Mouse (Mus musculus): ENCODE measurements around the gene Rnps1. TPM values are rescaled to one million over a fixed set of nuclear protein-coding genes. Genes with fewer than 3 reads are reported as not detected.
"Not testable (repeated sequence)": the region's sequence is repeated elsewhere in the genome, so short reads cannot be mapped to it uniquely, and the experiment has no call there.

Gene Rnps1
- polyA plus RNA-seq, 1 experiment: 73.6 TPM

GRCm38 (mm10) chr17:24423114-24423513 lies 8.7 kb downstream of the Rnps1 start:
- no peak overlapping the region for H3K4me3 ChIP-seq (replicated peaks; ENCODE audit: control insufficient read depth, low read depth, low read length)
- no peak overlapping the region for H3K27ac ChIP-seq (ENCODE audit: control insufficient read depth, insufficient read depth, low read depth, low read length, poor library complexity)
- TF ChIP-seq POLR2A (IDR thresholded peaks at IDR 0.05; ENCODE audit: borderline replicate concordance, control insufficient read depth, low read depth, low read length) (no peak), CTCF (IDR thresholded peaks at IDR 0.05; ENCODE audit: control insufficient read depth, insufficient read depth, low read length) (no peak)
- no peaks in the 10 kb centered on the region; the same call in 1 of the 2 replicates for H3K4me1 ChIP-seq (ENCODE audit: control insufficient read depth, insufficient read depth, low read length)
- WGBS: 92% methylated on average over 4 of the region's 4 CpGs

- no peak overlapping the region for H3K27ac ChIP-seq (ENCODE audit: control insufficient read depth, insufficient read depth, low read depth, low read length, poor library complexity)
- H3K4me1 ChIP-seq (ENCODE audit: control insufficient read depth, insufficient read depth, low read length): no peaks in the 10 kb centered on the region; the same call in 1 of the 2 replicates
- H3K4me3 ChIP-seq (replicated peaks; ENCODE audit: control insufficient read depth, low read depth, low read length): no peak overlapping the region
- WGBS: 91% methylated on average over 5 of the region's 5 CpGs
- TF ChIP-seq CTCF (IDR thresholded peaks at IDR 0.05; ENCODE audit: control insufficient read depth, insufficient read depth, low read length) (no peak), POLR2A (IDR thresholded peaks at IDR 0.05; ENCODE audit: borderline replicate concordance, control insufficient read depth, low read depth, low read length) (no peak)
These were observed 10.1 kb downstream of the Rnps1 start for GRCm38 (mm10) chr17:24424489-24424888.

GRCm38 (mm10) chr17:24425326-24425725 lies 11.0 kb downstream of the Rnps1 start:
- H3K4me1 ChIP-seq (ENCODE audit: control insufficient read depth, insufficient read depth, low read length); H3K4me3 ChIP-seq (replicated peaks; ENCODE audit: control insufficient read depth, low read depth, low read length); H3K27ac ChIP-seq (ENCODE audit: control insufficient read depth, insufficient read depth, low read depth, low read length, poor library complexity): not testable (repeated sequence)
- 93% methylated on average over 6 of the region's 8 CpGs for WGBS

- TF ChIP-seq POLR2A (IDR thresholded peaks at IDR 0.05; ENCODE audit: borderline replicate concordance, control insufficient read depth, low read depth, low read length): no peak
- no peak for TF ChIP-seq CTCF (IDR thresholded peaks at IDR 0.05; ENCODE audit: control insufficient read depth, insufficient read depth, low read length)
- Histone ChIP-seq H3K4me1 (ENCODE audit: control insufficient read depth, insufficient read depth, low read length) (no peaks in the 10 kb centered on the region; the same call in 1 of the 2 replicates), H3K4me3 (replicated peaks; ENCODE audit: control insufficient read depth, low read depth, low read length) (no peak overlapping the region), H3K27ac (ENCODE audit: control insufficient read depth, insufficient read depth, low read depth, low read length, poor library complexity) (no peak overlapping the region)
- WGBS: 93% methylated on average over 7 of the region's 7 CpGs
These were observed 11.5 kb downstream of the Rnps1 start for GRCm38 (mm10) chr17:24425905-24426304.

- Histone ChIP-seq H3K4me1 (ENCODE audit: control insufficient read depth, insufficient read depth, low read length) (no peaks in the 10 kb centered on the region; the same call in 1 of the 2 replicates), H3K27ac (ENCODE audit: control insufficient read depth, insufficient read depth, low read depth, low read length, poor library complexity) (peak within 1 kb of the TSS; percentile 72), H3K4me3 (replicated peaks; ENCODE audit: control insufficient read depth, low read depth, low read length) (peak within 1 kb of the TSS; percentile 78)
- TF ChIP-seq POLR2A (IDR thresholded peaks at IDR 0.05; ENCODE audit: borderline replicate concordance, control insufficient read depth, low read depth, low read length): peak; percentile 95
- no peak for TF ChIP-seq CTCF (IDR thresholded peaks at IDR 0.05; ENCODE audit: control insufficient read depth, insufficient read depth, low read length)
- 1% methylated on average over 48 of the region's 48 CpGs for WGBS
These were observed 12.3 kb downstream of the Rnps1 start, which contains the start of gene Eci1 for GRCm38 (mm10) chr17:24426471-24427169. Gene Eci1 (plus strand): TSS chr17:24426641.

GRCm38 (mm10) chr17:24427170-24427557 lies 12.8 kb downstream of the Rnps1 start:
- H3K27ac ChIP-seq (ENCODE audit: control insufficient read depth, insufficient read depth, low read depth, low read length, poor library complexity): no peak overlapping the region; the same call in 1 of the 2 replicates
- peak overlapping the region; percentile 78 for H3K4me3 ChIP-seq (replicated peaks; ENCODE audit: control insufficient read depth, low read depth, low read length)
- WGBS: 2% methylated on average over 8 of the region's 8 CpGs
- TF ChIP-seq POLR2A (IDR thresholded peaks at IDR 0.05; ENCODE audit: borderline replicate concordance, control insufficient read depth, low read depth, low read length): no peak
- no peak for TF ChIP-seq CTCF (IDR thresholded peaks at IDR 0.05; ENCODE audit: control insufficient read depth, insufficient read depth, low read length)
- no peaks in the 10 kb centered on the region; the same call in 1 of the 2 replicates for H3K4me1 ChIP-seq (ENCODE audit: control insufficient read depth, insufficient read depth, low read length)

- WGBS: 87% methylated on average over 14 of the region's 14 CpGs
- TF ChIP-seq POLR2A (IDR thresholded peaks at IDR 0.05; ENCODE audit: borderline replicate concordance, control insufficient read depth, low read depth, low read length) (no peak), CTCF (IDR thresholded peaks at IDR 0.05; ENCODE audit: control insufficient read depth, insufficient read depth, low read length) (no peak)
- Histone ChIP-seq H3K4me1 (ENCODE audit: control insufficient read depth, insufficient read depth, low read length) (no peaks in the 10 kb centered on the region; the same call in 1 of the 2 replicates), H3K4me3 (replicated peaks; ENCODE audit: control insufficient read depth, low read depth, low read length) (no peak overlapping the region), H3K27ac (ENCODE audit: control insufficient read depth, insufficient read depth, low read depth, low read length, poor library complexity) (no peak overlapping the region)
These were observed 15.0 kb downstream of the Rnps1 start for GRCm38 (mm10) chr17:24429201-24429983.

GRCm38 (mm10) chr17:24437016-24437415 lies 22.7 kb downstream of the Rnps1 start:
- WGBS: 82% methylated on average over 5 of the region's 5 CpGs

More at GRCm38 (mm10) chr17:24437016-24437415, 22.7 kb downstream of the Rnps1 start:
- Histone ChIP-seq H3K27ac (ENCODE audit: control insufficient read depth, insufficient read depth, low read depth, low read length, poor library complexity) (no peak overlapping the region), H3K4me3 (replicated peaks; ENCODE audit: control insufficient read depth, low read depth, low read length) (no peak overlapping the region), H3K4me1 (ENCODE audit: control insufficient read depth, insufficient read depth, low read length) (no peaks in the 10 kb centered on the region)
- TF ChIP-seq CTCF (IDR thresholded peaks at IDR 0.05; ENCODE audit: control insufficient read depth, insufficient read depth, low read length): peak; percentile 12; the same call in 1 of the 2 replicates
- TF ChIP-seq POLR2A (IDR thresholded peaks at IDR 0.05; ENCODE audit: borderline replicate concordance, control insufficient read depth, low read depth, low read length): no peak

Data from bone marrow, adult 2 months (tissue).